Mouse (Mus musculus) MEL (cell line): ENCODE results near the gene Hfm1.

ENCODE experiments used
- CTCF ChIP-seq, 3 experiments: IDR thresholded peaks in 2 of 3; conservative IDR thresholded peaks in 1 of 3; 2 replicates each; pipeline ENCODE4 v1.5.1; 2011 to 2012; ENCODE audit warnings: low read length in 3 of 3, low read depth in 2 of 3, mild to moderate bottlenecking in 2 of 3, improper control_type of control experiment in 1 of 3, inconsistent platforms in 1 of 3, mixed read lengths in 1 of 3, moderate library complexity in 1 of 3; ENCODE audit not compliant: control insufficient read depth in 1 of 3, insufficient read depth in 1 of 3, poor library complexity in 1 of 3, severe bottlenecking in 1 of 3
- GABPA ChIP-seq: IDR thresholded peaks from 2 replicates; pipeline ENCODE4 v1.6.1; 2012; ENCODE audit warnings: low read depth, mild to moderate bottlenecking, inconsistent platforms, low read length, improper control_type of control experiment, moderate library complexity
- MEF2A ChIP-seq: IDR thresholded peaks from 2 replicates; pipeline ENCODE4 v1.6.1; 2014; ENCODE audit warnings: low read depth, mild to moderate bottlenecking, inconsistent platforms, low read length, improper control_type of control experiment; ENCODE audit not compliant: poor library complexity, insufficient replicate concordance, severe bottlenecking; ENCODE audit errors: extremely low read depth
- POLR2AphosphoS5 ChIP-seq: IDR thresholded peaks from 2 replicates; pipeline ENCODE4 v1.6.1; 2012; ENCODE audit warnings: low read depth, borderline replicate concordance, mild to moderate bottlenecking, inconsistent platforms, low read length, moderate library complexity, mixed read lengths
- UBTF ChIP-seq: IDR thresholded peaks from 2 replicates; pipeline ENCODE4 v1.6.1; 2012; ENCODE audit warnings: low read depth, mild to moderate bottlenecking, inconsistent platforms, low read length, improper control_type of control experiment, moderate library complexity, borderline replicate concordance; ENCODE audit not compliant: insufficient read depth
- ZKSCAN1 ChIP-seq: IDR thresholded peaks from 2 replicates; pipeline ENCODE4 v1.6.1; 2012; ENCODE audit warnings: low read depth, mild to moderate bottlenecking, inconsistent platforms, low read length, improper control_type of control experiment, moderate library complexity

- no peak for TF ChIP-seq UBTF
- no peak for TF ChIP-seq MEF2A
- no peak for TF ChIP-seq POLR2AphosphoS5
- no peak for TF ChIP-seq ZKSCAN1
- TF ChIP-seq GABPA = no peak
- TF ChIP-seq CTCF (IDR thresholded peaks at IDR 0.05 in 2 of 3, conservative IDR thresholded peaks at IDR 0.05 in 1 of 3; ENCODE audit: control insufficient read depth in 1 of 3, insufficient read depth in 1 of 3, low read depth in 2 of 3, low read length in 3 of 3, poor library complexity in 1 of 3, severe bottlenecking in 1 of 3) = no peak
These were observed 6.8 kb downstream of the Hfm1 start for GRCm38 (mm10) chr5:106919315-106919714.
